In the genomic region with DNA sequence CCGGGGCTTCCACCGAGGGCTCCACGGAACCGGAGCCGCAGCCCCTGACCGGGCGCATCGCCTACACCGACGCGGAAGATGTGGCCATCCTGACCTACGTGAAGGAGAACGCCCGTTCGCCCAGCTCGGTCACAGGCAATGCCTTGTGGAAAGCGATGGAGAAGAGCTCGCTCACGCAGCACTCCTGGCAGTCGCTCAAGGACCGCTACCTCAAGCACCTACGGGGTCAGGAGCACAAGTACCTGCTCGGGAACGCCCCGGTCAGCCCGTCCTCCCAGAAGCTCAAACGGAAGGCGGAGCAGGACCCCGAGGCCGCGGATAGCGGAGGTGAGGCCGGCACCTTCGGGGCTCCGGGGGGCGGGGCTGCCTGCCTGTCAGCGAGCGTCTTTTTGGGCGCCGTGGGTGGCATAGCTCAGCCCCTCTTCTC, we compare ENCODE assay signal across 8 mouse cellular contexts. TPM values are rescaled to one million over a fixed set of nuclear protein-coding genes. Genes with fewer than 3 reads are reported as not detected.
DNase-seq lines count a peak whose midpoint lies in the region; ATAC-seq lines count a peak whose summit lies in the region.

No protein-coding gene starts in this region.

- H3K9me3 ChIP-seq in forebrain, embryonic 16.5 days (ENCODE audit: control insufficient read depth, low read length), result no peaks in the 10 kb centered on the region
- H3K9me3 ChIP-seq in limb, embryonic 15.5 days, result no peaks in the 10 kb centered on the region
- no peaks in the 10 kb centered on the region for H3K9me3 ChIP-seq in midbrain, embryonic 13.5 days

- DNase-seq in gastrocnemius, postnatal 10 days, result peak; percentile 41
- DNase-seq in gastrocnemius, postnatal 4 days (ENCODE audit: low spot score in 2 of 2), result no peak
- DNase-seq in cerebellum, adult 11-12 months, result peak; percentile 60
- peak; percentile 69 for DNase-seq in induced T-regulatory cell, adult 2 months (ENCODE audit: low read depth)
- DNase-seq in spleen, adult 18-20 months, result peak; percentile 34 to 51

- ATAC-seq in forebrain, embryonic 16.5 days, result 0 out of 2 replicates have a peak, but pooled peaks have one; percentile 5
- no peak for ATAC-seq in limb, embryonic 15.5 days (ENCODE audit: insufficient number of reproducible peaks, low FRiP score, low TSS enrichment, low read depth)
- ATAC-seq in midbrain, embryonic 13.5 days, result no peak; the same call in 1 of the 2 replicates

- peaks cover 18% of the 10 kb centered on the region for H3K4me1 ChIP-seq in forebrain, embryonic 16.5 days (replicated peaks; ENCODE audit: control insufficient read depth, insufficient read depth, low read length)
- peaks cover 17% of the 10 kb centered on the region for H3K4me1 ChIP-seq in limb, embryonic 15.5 days
- peaks cover 31% of the 10 kb centered on the region for H3K4me1 ChIP-seq in midbrain, embryonic 13.5 days (replicated peaks)

- no peaks in the 10 kb centered on the region for H3K36me3 ChIP-seq in forebrain, embryonic 16.5 days (ENCODE audit: control insufficient read depth, insufficient read depth)
- H3K36me3 ChIP-seq in limb, embryonic 15.5 days, result peaks cover 10% of the 10 kb centered on the region; the same call in 1 of the 2 replicates
- peaks cover 20% of the 10 kb centered on the region for H3K36me3 ChIP-seq in midbrain, embryonic 13.5 days

- under 1% methylated on average over 40 of the region's 40 CpGs for WGBS in forebrain, embryonic 16.5 days
- WGBS in limb, embryonic 15.5 days, result under 1% methylated on average over 40 of the region's 40 CpGs
- under 1% methylated on average over 40 of the region's 40 CpGs for WGBS in midbrain, embryonic 13.5 days

- H3K4me2 ChIP-seq in forebrain, embryonic 16.5 days (ENCODE audit: low read length), result peak overlapping the region; percentile 81
- H3K4me2 ChIP-seq in limb, embryonic 15.5 days, result peak overlapping the region; percentile 87
- peak overlapping the region; percentile 89 for H3K4me2 ChIP-seq in midbrain, embryonic 13.5 days (replicated peaks)

- H3K27ac ChIP-seq in forebrain, embryonic 16.5 days (ENCODE audit: low read length), result peak overlapping the region; percentile 83
- H3K27ac ChIP-seq in limb, embryonic 15.5 days, result peak overlapping the region; percentile 87
- H3K27ac ChIP-seq in midbrain, embryonic 13.5 days, result peak overlapping the region; percentile 80

- peak overlapping the region; percentile 75 for H3K4me3 ChIP-seq in forebrain, embryonic 16.5 days (replicated peaks; ENCODE audit: low read length)
- peak overlapping the region; percentile 96 for H3K4me3 ChIP-seq in limb, embryonic 15.5 days
- H3K4me3 ChIP-seq in midbrain, embryonic 13.5 days (replicated peaks), result peak overlapping the region; percentile 68

- no peaks in the 10 kb centered on the region for H3K27me3 ChIP-seq in forebrain, embryonic 16.5 days (replicated peaks; ENCODE audit: control insufficient read depth, insufficient read depth, low read length)
- no peaks in the 10 kb centered on the region for H3K27me3 ChIP-seq in limb, embryonic 15.5 days
- no peaks in the 10 kb centered on the region for H3K27me3 ChIP-seq in midbrain, embryonic 13.5 days

- H3K9ac ChIP-seq in forebrain, embryonic 16.5 days (replicated peaks; ENCODE audit: low read depth, low read length), result peak overlapping the region; percentile 74
- H3K9ac ChIP-seq in limb, embryonic 15.5 days, result peak overlapping the region; percentile 83
- peak overlapping the region; percentile 86 for H3K9ac ChIP-seq in midbrain, embryonic 13.5 days (replicated peaks)

RNA-seq across cellular contexts. Expression of a gene that starts 0.6 kb away (rescaled TPM):
- 10 to 100 TPM; 11.3 to 13.5 TPM for total RNA-seq in gastrocnemius, postnatal 10 days (2021)
- total RNA-seq in gastrocnemius, postnatal 4 days (2021), result 10 to 100 TPM; 13.5 to 15.7 TPM
- polyA plus RNA-seq in forebrain, embryonic 16.5 days (2015; fragmentation: Nextera tagmentation; extraction: Ambion mirVana), result 57.0 and 64.6 TPM in 2 replicates
- polyA plus RNA-seq in limb, embryonic 15.5 days (2015; fragmentation: Nextera tagmentation; extraction: Ambion mirVana), result 22.7 and 23.2 TPM in 2 replicates
- polyA plus RNA-seq in midbrain, embryonic 13.5 days (2015; fragmentation: Nextera tagmentation; extraction: Ambion mirVana), result 52.8 and 55.9 TPM in 2 replicates

RNA-seq across cellular contexts. Expression of a gene that starts 0.7 kb away (rescaled TPM):
- total RNA-seq in gastrocnemius, postnatal 10 days (2021), result 100 to 1,000 TPM; 114 to 119 TPM
- 100 to 1,000 TPM; 132 TPM for total RNA-seq in gastrocnemius, postnatal 4 days (2021)
- 171 and 181 TPM in 2 replicates for polyA plus RNA-seq in forebrain, embryonic 16.5 days (2015; fragmentation: Nextera tagmentation; extraction: Ambion mirVana)
- 172 and 178 TPM in 2 replicates for polyA plus RNA-seq in limb, embryonic 15.5 days (2015; fragmentation: Nextera tagmentation; extraction: Ambion mirVana)
- polyA plus RNA-seq in midbrain, embryonic 13.5 days (2015; fragmentation: Nextera tagmentation; extraction: Ambion mirVana), result 169 and 171 TPM in 2 replicates

RNA-seq across cellular contexts. Expression of a gene that starts 3.0 kb away (rescaled TPM):
- not detected for total RNA-seq in gastrocnemius, postnatal 10 days (2021)
- under 1 TPM; 0.18 to 0.20 TPM for total RNA-seq in gastrocnemius, postnatal 4 days (2021)
- 0.85 TPM in 1 of 2 replicates, not detected in the other for polyA plus RNA-seq in forebrain, embryonic 16.5 days (2015; fragmentation: Nextera tagmentation; extraction: Ambion mirVana)
- 0.43 and 0.47 TPM in 2 replicates for polyA plus RNA-seq in limb, embryonic 15.5 days (2015; fragmentation: Nextera tagmentation; extraction: Ambion mirVana)
- 0.45 and 1.2 TPM in 2 replicates for polyA plus RNA-seq in midbrain, embryonic 13.5 days (2015; fragmentation: Nextera tagmentation; extraction: Ambion mirVana)

RNA-seq across cellular contexts. Expression of a gene that starts 19.7 kb away (rescaled TPM):
- 1 to 10 TPM; 1.4 to 2.1 TPM for total RNA-seq in gastrocnemius, postnatal 10 days (2021)
- total RNA-seq in gastrocnemius, postnatal 4 days (2021), result 1 to 10 TPM; 2.6 to 2.7 TPM
- polyA plus RNA-seq in forebrain, embryonic 16.5 days (2015; fragmentation: Nextera tagmentation; extraction: Ambion mirVana), result 8.4 and 10.0 TPM in 2 replicates
- polyA plus RNA-seq in limb, embryonic 15.5 days (2015; fragmentation: Nextera tagmentation; extraction: Ambion mirVana), result 8.1 and 9.4 TPM in 2 replicates
- polyA plus RNA-seq in midbrain, embryonic 13.5 days (2015; fragmentation: Nextera tagmentation; extraction: Ambion mirVana), result 8.6 and 9.5 TPM in 2 replicates

Comparison
In these comparisons a context has a peak if more than half of its experiments do, and no peak if none do; other contexts are left out.
1. DNase-seq: peak in gastrocnemius, postnatal 10 days (single experiment), cerebellum, adult 11-12 months (single experiment), induced T-regulatory cell, adult 2 months (single experiment) and spleen, adult 18-20 months (2 of 2); none in gastrocnemius, postnatal 4 days (0 of 2).
2. Peak in every context shown above with its lines, with median percentiles within 50 percentile points of each other: H3K27ac ChIP-seq, H3K4me2 ChIP-seq, H3K4me3 ChIP-seq and H3K9ac ChIP-seq.